Mouse (Mus musculus) gastrocnemius, postnatal 14 days (tissue): ENCODE measurements around the gene Jak3. TPM values are rescaled to one million over a fixed set of nuclear protein-coding genes. Genes with fewer than 3 reads are reported as not detected.
A peak's percentile ranks its signal among the peaks of the same experiment; 100 is the strongest.

Experiments
- DNase-seq: peaks from one replicate; pipeline ENCODE4 v3.0.0; 2021; ENCODE audit warnings: mixed read lengths
- intact Hi-C: fragments of 180-260 bp; cut with DNase I; formaldehyde crosslinking; loops from one replicate; pipeline ENCODE4 v1.15.1; 2025; ENCODE audit warnings: low total_unique reads
- long read RNA-seq, 2 experiments: library from polyadenylated mRNA; stranded (forward); transcript quantifications; one replicate each; pipeline ENCODE4 v2.0.0; 2021
- total RNA-seq, 2 experiments: library from RNA; stranded (reverse); gene quantifications; 2 replicates each; pipeline ENCODE4 v1.2.3; 2021

Jak3 gene
- total RNA-seq: 1 to 10 TPM; 2.6 to 2.8 TPM
- long read RNA-seq, experiment 1, full-length matches to known transcripts: 8 of 15 reads
- long read RNA-seq, experiment 1, partial matches to known transcripts: 4 of 15 reads
- long read RNA-seq, experiment 1, other reads (novel, unspliced or antisense): 3 of 15 reads
- long read RNA-seq, experiment 2, full-length matches to known transcripts: 5 of 11 reads
- long read RNA-seq, experiment 2, partial matches to known transcripts: 4 of 11 reads
- long read RNA-seq, experiment 2, other reads (novel, unspliced or antisense): 2 of 11 reads

- DNase-seq: no peak
- intact Hi-C loops: no loop called here
These were observed at the start of gene Jak3 for GRCm38 (mm10) chr8:71676020-71676741. Gene Jak3 (plus strand): TSS chr8:71676296.

- no peak for DNase-seq
- intact Hi-C loops: no loop called here
These were observed 49.3 kb upstream of the Jak3 start for GRCm38 (mm10) chr8:71626753-71627152.

- intact Hi-C loops: no loop called here
- DNase-seq: no peak
These were observed 48.6 kb upstream of the Jak3 start for GRCm38 (mm10) chr8:71627265-71628099.

- DNase-seq: no peak
- intact Hi-C loops: no loop called here
These were observed 47.5 kb upstream of the Jak3 start for GRCm38 (mm10) chr8:71628396-71629095.

GRCm38 (mm10) chr8:71629096-71629697, 46.9 kb upstream of the Jak3 start:
- intact Hi-C loops: no loop called here

GRCm38 (mm10) chr8:71629781-71630212, 46.3 kb upstream of the Jak3 start:
- DNase-seq: peak; percentile 42
- intact Hi-C loops: no loop called here

More at GRCm38 (mm10) chr8:71629096-71629697, 46.9 kb upstream of the Jak3 start:
- peak; percentile 89 for DNase-seq

- intact Hi-C loops: no loop called here
- no peak for DNase-seq
These were observed 45.3 kb upstream of the Jak3 start for GRCm38 (mm10) chr8:71630761-71631160.

- no peak for DNase-seq
- intact Hi-C loops: no loop called here
These were observed 44.2 kb upstream of the Jak3 start for GRCm38 (mm10) chr8:71631897-71632296.

- intact Hi-C loops: no loop called here
- peak; percentile 61 for DNase-seq
These were observed 42.9 kb upstream of the Jak3 start for GRCm38 (mm10) chr8:71633164-71633563.

- peak; percentile 39 for DNase-seq
- intact Hi-C loops: no loop called here
These were observed 42.0 kb upstream of the Jak3 start for GRCm38 (mm10) chr8:71633981-71634667.

GRCm38 (mm10) chr8:71637149-71638095, 38.7 kb upstream of the Jak3 start:
- DNase-seq: no peak
- intact Hi-C loops: no loop called here

- intact Hi-C loops: no loop called here
- DNase-seq: no peak
These were observed 37.8 kb upstream of the Jak3 start for GRCm38 (mm10) chr8:71638321-71638720.

GRCm38 (mm10) chr8:71639318-71639717, 36.8 kb upstream of the Jak3 start:
- intact Hi-C loops: no loop called here
- DNase-seq: no peak

GRCm38 (mm10) chr8:71645510-71645909, 30.6 kb upstream of the Jak3 start:
- DNase-seq: no peak
- intact Hi-C loops: no loop called here

GRCm38 (mm10) chr8:71654600-71654999, 21.5 kb upstream of the Jak3 start:
- DNase-seq: no peak

GRCm38 (mm10) chr8:71657816-71658215, 18.3 kb upstream of the Jak3 start:
- no peak for DNase-seq
- intact Hi-C loops: loop anchor here (5.0 kb wide), 2 partner anchors 61 to 216 kb away; partner anchors contain the start of gene Fam129c

More at GRCm38 (mm10) chr8:71654600-71654999, 21.5 kb upstream of the Jak3 start:
- intact Hi-C loops: no loop called here

- intact Hi-C loops: loop anchor here (5.0 kb wide), 2 partner anchors 61 to 216 kb away; partner anchors contain the start of gene Fam129c
These were observed 17.5 kb upstream of the Jak3 start for GRCm38 (mm10) chr8:71658515-71659049.

More at GRCm38 (mm10) chr8:71658515-71659049, 17.5 kb upstream of the Jak3 start:
- DNase-seq: no peak
